Mouse (Mus musculus): ENCODE measurements around the gene Slco2b1.
"Not testable (repeated sequence)": the region's sequence is repeated elsewhere in the genome, so short reads cannot be mapped to it uniquely, and the experiment has no call there.

The Slco2b1 gene

DNA sequence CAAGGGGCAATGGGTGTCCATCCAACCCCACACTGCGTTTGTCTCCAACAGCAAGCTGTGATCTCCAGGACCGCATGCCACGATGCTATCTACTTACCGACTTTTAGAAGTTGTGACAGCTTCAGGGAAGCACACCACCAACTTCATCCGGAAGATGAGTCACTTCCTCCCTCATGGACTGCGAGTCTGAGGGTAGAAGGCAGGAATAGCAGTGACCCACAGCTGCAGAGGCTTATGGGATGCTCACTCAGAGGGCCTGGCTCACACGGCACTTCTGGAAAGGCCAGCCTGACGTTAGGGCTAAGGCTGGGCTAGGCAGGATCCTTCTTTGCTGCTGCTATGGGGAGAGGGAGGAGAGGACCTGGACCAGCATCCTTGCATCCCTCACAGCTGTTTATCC is at the start of gene Slco2b1:
TSS of gene Slco2b1 (minus strand) at position 175 of the 400 bp plus-strand sequence.
- DNase-seq (ENCODE audit: inconsistent age in 2 of 2, low spot score in 1 of 2) = peak in 1 of 2 experiments; percentile 56

- DNase-seq (ENCODE audit: inconsistent age in 2 of 2, low spot score in 1 of 2) = no peak
These were observed 28.1 kb upstream of the Slco2b1 start for GRCm38 (mm10) chr7:99739276-99739675.

- not testable (repeated sequence) for DNase-seq (ENCODE audit: inconsistent age in 2 of 2, low spot score in 1 of 2)
These were observed 24.4 kb upstream of the Slco2b1 start for GRCm38 (mm10) chr7:99735491-99735890.

DNA sequence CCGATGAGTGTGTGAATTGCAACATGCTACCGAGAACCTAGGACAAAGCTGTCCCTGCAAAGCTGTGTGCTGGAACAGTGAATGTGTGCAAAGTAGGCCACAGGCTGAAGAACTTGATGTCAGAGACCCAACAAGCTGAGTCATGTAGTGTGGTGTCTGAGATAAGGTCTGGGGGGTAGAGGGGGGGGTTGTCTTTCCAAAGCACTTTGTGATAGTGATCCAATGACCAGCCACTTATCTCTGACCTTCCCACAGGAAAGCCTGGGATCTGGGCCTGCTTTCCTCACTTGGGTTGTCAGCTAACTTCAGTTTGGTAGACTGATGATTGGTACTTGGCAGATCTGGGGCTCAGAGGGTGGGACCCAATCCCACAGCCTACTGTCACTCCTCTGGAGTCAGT is 23.5 kb upstream of the Slco2b1 start:
- DNase-seq (ENCODE audit: inconsistent age in 2 of 2, low spot score in 1 of 2) = no peak

DNA sequence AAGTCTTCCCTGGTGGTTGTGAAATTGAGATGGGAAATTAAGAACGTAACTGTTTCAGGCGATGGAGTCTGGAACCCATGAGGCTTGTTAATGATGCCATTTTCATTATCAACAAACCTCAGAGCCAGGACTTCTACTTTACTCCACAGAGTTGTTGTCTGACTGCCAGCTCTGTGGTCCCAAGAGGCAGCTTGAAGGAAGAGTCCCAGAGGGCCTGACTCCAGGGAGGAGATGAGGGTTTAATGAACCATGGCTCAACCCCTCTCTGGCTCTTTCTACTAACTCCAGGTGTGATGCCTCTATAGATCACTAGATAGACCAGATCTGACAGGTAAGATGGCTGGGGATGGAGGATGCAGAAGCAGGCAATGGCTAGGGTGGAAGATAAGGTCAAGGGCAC is 18.8 kb upstream of the Slco2b1 start, which contains the start of gene Olfr520:
TSS of gene Olfr520 (plus strand) at position 301 of the 400 bp plus-strand sequence.
- DNase-seq (ENCODE audit: inconsistent age in 2 of 2, low spot score in 1 of 2) = no peak

DNA sequence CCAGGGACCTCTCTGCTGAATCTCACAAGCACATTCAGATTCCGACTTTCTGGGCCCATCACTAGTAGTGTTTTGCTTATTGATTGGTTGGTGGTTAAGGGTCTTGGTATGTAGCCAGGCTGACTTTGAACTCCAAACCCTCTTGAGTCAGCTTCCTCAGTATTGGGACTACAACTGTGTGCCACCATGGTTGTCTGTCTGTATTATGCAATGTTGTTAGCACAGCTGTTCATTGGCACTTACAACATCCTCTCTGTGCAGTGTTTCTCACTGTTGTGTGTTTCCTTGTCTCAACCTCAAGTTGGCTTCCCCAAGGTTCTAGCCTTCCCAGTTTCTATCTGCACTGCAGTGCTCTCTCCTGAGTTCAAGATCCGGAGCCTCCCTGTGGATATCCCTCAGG is 5.4 kb upstream of the Slco2b1 start:
- no peak for DNase-seq (ENCODE audit: inconsistent age in 2 of 2, low spot score in 1 of 2)

- peak in 1 of 2 experiments; percentile 65 for DNase-seq (ENCODE audit: inconsistent age in 2 of 2, low spot score in 1 of 2)
These were observed 1.3 kb upstream of the Slco2b1 start for GRCm38 (mm10) chr7:99712431-99712830.

- peak; percentile 64 to 93 for DNase-seq (ENCODE audit: inconsistent age in 2 of 2, low spot score in 1 of 2)
These were observed 664 bp downstream of the Slco2b1 start for GRCm38 (mm10) chr7:99710476-99710875.

GRCm38 (mm10) chr7:99709992-99710391 is 1.1 kb downstream of the Slco2b1 start:
- DNase-seq (ENCODE audit: inconsistent age in 2 of 2, low spot score in 1 of 2) = peak in 1 of 2 experiments; percentile 59

DNA sequence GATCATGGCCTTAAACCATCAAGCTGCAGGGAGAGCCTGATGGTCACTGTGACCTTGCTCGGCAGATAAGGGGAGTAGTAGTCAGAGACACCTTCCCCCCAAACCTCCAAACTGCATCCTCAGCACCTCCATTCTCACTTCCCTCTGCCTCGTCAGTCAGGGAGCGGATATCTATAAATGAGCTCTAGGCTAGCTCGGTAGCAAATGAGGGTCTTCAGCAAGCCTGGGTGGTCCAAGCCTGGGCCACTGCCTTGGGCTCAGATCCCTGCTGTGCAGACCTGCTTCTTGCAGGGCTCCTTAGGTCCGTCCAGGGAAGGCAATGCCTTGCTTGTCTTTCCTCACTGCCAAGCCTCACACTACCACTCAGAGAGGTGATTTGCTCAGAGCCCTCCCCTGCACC is 2.4 kb downstream of the Slco2b1 start:
- DNase-seq (ENCODE audit: inconsistent age in 2 of 2, low spot score in 1 of 2) = no peak

- peak; percentile 84 to 95 for DNase-seq (ENCODE audit: inconsistent age in 2 of 2, low spot score in 1 of 2)
These were observed 2.8 kb downstream of the Slco2b1 start for GRCm38 (mm10) chr7:99708301-99708721.

DNA sequence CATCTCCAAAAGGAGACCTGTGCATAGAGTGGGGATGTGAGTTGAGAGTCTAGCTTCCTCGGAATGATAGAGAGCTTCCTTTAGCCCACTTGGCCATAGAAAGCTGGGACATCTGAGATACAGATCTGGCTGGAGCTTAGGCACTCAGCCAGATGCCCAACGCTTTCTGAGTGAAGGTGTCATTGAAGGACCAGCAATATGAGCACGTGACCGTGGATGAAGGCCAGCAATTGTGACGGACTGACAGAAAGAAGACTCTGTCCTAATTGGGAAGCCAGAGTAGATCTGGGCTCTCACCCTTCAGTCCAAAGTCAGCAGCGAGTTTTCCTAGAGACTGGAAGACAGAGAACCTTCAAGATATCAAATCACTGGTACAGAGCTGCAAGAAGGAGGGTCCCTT is 3.5 kb downstream of the Slco2b1 start:
- DNase-seq (ENCODE audit: inconsistent age in 2 of 2, low spot score in 1 of 2) = peak; percentile 63 to 88

DNA sequence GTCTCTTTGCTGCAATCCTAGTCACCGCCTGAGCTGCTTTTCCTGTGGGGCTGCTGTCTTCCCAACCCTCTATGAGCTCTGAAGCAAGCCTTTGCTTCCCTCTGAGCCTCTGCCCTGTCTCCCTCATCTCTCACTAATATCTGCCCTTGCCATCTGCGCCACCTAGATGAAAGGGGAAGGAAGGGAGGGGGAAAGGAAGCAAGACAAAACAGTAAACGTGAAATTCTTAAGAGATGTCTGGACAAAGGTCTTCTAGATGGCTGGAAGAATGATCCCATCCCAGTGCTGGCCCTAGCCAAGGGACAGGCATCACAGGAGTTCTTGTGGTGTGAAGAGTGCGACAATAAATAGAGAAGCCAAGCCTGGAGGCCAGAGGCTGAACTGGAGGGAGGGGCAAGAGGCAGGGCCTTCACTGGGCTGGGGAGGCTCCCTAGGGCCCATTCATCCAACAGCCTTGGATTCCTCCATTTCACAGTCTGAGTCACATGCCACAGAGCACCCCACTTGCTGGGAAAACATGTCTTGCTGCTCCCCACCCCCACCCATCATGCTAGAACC is 4.0 kb downstream of the Slco2b1 start:
- DNase-seq (ENCODE audit: inconsistent age in 2 of 2, low spot score in 1 of 2) = peak; percentile 81 to 94

- peak; percentile 57 to 86 for DNase-seq (ENCODE audit: inconsistent age in 2 of 2, low spot score in 1 of 2)
These were observed 4.7 kb downstream of the Slco2b1 start for GRCm38 (mm10) chr7:99706341-99707037.

DNA sequence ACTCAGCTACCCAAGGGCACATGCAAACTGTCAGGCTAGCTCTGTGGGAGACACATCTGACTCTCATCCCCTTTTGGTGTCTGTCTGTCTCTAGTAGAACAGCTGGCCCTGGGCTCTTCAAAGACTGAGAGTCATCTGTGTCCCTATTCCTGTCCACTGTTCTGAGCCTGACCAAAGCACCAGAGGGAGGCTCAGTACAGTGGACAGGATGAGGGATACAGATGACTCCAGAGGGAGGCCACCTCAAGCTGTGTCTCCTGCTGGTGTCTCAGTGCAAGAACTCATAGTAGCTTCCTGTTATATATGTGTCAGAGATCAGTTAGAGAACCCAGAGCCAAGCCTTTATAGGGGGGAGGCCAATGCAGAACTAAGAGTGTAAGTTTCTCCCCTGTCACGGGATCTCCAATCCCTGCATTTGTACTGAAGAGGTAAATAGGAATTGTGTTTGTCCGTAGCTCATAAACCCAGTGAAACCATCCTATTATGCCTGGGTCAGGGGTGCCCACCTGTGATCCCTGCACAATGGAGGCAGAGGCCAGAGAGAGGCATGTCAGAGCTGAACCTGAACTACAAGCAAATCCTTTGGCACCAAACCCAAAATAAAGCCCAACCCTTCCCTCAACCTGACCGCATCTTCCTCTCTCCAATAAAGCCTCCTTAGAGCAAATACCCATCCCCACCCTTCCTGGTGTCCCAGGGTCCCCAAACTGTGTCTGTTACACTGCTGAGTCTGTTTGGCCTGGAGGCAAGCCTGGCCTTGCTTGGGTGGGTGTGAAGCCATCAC is 6.2 kb downstream of the Slco2b1 start:
- peak; percentile 13 to 55 for DNase-seq (ENCODE audit: inconsistent age in 2 of 2, low spot score in 1 of 2)

DNA sequence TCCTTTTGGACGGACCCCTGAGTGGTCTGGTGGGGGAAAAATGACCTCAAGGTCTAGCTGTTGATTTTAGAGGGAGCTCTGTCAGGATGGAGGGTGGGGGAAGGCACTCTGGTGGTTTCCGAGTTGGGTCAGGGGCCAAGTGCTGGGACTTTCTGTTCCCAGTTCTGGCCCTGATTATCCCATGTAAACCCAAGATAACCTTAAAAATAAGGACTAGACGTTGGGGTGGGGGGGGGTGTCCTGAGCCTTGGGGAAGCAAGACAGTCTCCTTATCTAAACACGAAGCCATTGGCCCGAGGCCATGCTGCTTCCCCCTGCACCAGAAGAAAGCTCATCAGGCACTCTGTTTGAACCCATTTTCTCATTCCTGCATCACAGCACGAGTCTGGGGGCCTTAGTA is 8.9 kb downstream of the Slco2b1 start:
- peak in 1 of 2 experiments; percentile 39 for DNase-seq (ENCODE audit: inconsistent age in 2 of 2, low spot score in 1 of 2)

DNA sequence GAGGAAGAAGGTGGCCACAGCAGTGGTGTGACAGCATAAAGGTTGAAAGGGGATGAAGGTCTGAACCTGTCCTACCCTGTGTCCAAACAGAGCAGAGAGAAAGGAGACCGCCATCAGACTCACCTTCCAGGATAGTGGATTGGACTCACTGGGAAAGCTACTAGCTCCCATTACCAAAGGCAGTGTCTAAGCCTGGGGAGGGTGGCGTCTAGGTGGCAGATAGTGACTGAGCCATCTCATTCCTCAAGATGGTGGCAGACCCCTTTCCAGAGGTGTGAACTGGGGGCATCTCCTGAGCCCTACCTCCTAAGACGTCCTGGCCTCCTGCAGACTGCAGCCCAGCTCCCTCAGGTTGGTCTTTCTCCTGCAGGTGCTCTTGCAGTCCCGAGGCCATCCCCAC is 10.5 kb downstream of the Slco2b1 start:
- peak in 1 of 2 experiments; percentile 42 for DNase-seq (ENCODE audit: inconsistent age in 2 of 2, low spot score in 1 of 2)

DNA sequence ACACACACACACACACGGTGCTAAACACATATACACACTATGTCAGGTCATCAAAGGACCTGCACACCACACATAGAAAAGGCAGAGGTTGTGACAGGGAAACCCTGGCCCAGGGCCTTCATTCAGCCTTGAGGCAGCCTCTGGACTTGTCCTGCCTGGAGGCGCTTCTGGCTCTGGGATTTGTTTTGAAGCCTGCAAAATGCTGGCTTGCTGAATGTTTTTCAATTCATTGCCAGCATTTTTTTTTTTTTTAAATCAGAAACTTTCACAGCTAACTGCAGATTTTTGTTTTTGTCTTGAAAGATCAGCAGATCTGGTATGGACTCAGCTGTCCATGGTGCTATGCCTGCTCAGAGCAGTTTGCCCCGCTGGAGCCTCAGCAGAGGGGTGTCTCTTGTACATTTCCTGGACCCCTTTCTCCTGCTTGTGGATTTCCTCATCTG is 11.4 kb downstream of the Slco2b1 start:
- peak; percentile 45 to 84 for DNase-seq (ENCODE audit: inconsistent age in 2 of 2, low spot score in 1 of 2)

DNA sequence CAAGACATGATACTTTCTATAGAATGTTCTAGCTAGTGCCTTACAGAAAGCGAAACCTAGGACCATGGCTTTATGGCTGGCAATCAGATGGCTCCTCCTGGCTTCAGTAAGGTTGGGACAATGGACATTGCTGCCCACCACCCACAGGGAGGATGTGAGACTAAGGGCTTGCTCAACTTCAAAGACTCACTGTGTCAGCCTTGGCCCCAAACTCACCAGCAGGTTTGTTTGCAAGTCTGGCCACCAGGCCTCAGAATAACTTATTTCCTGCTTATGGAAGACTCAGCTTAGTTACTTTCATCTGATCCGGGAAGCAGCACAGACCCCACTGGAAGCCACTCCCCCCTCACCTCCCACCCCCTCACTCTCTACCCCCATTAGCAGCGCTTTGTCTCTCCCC is 12.0 kb downstream of the Slco2b1 start:
- peak in 1 of 2 experiments; percentile 66 for DNase-seq (ENCODE audit: inconsistent age in 2 of 2, low spot score in 1 of 2)

- no peak for DNase-seq (ENCODE audit: inconsistent age in 2 of 2, low spot score in 1 of 2)
These were observed 12.6 kb downstream of the Slco2b1 start for GRCm38 (mm10) chr7:99698576-99698975.

DNA sequence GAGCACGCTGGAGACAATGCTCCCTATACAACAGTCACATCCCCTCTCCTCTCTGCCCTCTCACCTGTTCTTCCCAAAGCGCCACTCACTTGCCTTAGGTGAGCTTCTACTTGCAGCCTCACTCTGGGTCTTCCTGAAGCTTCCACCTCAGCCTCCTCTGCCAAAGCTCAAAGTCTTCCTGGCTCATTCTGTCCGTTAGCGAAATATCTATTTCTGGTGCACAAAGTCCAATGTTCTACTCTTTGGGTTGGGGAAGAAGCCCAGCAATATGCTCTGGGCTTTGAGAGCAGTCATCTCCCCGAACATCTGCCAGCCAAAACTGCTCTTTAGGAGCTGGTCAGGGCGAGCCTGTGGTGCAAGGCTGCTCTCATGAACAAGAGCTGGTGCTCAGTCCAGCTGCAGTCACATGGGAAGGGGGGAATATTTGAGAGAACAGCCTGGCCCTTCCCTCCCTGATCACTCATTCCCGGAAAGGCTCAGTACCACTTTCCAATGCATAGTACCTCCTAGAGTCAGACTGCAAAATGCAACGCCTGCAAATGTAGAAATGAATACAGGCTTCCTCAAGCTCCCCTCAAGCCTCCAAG is 15.6 kb downstream of the Slco2b1 start:
- peak in 1 of 2 experiments; percentile 25 for DNase-seq (ENCODE audit: inconsistent age in 2 of 2, low spot score in 1 of 2)
